Mouse (Mus musculus): ENCODE measurements around the gene Smarca1. TPM values are rescaled to one million over a fixed set of nuclear protein-coding genes. Genes with fewer than 3 reads are reported as not detected.
A peak's percentile ranks its signal among the peaks of the same experiment; 100 is the strongest.

Smarca1 gene
- not detected in 2 replicates for total RNA-seq (2015)
- total RNA-seq (2017), result not detected in 2 replicates

DNA sequence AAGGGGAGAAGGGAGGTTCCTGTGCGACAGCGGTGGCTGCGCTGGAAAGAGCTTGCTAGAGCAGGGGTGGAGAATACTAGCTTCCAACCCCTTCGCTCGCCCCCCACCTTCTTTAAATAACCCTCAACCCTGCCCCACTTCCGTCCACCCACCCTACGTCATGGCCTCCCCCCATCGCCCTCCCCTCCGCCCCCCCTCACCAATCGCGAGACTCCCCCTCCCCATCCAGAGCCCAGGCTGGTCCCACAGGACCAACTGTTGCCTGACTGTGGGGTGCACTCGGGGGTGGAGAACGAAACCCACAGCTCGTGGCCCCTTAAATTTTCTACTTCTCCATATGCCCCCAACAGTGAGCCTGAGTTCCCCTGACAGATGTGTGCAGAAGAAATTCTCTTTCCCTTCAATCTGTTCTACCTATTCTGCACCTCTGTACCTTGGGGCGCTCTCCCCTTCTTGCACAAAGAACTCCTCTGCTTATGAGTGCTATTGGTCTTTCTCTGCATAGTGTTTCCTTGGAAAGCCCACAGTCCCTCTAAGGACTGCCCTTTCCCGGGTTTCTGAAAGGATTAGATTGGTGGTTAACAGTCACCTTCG, at the start of gene Smarca1:
Gene Smarca1, minus strand, starts transcription at position 544 of the 594 bp plus-strand sequence.
- ATAC-seq (ENCODE audit: poor library complexity, severe bottlenecking), result no peak

DNA sequence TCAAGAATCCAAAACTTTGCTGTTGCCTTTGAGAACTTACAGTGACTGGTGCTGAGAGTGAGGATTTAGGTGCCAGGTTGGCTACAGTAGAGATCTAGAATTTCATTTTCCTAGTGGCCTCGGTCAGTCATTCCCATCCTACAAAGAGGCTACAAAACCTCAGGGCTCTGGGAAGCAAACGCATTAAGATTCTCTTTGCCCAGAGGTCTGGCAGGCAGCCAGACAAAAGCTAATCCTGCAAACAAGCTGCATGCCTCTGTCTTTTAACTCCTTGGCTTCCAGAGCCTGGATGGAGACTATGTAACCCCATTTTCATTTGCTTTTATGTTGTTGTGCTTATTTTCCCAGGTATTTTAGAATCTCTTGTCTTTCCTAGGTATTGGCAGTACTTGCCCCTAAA, 45.0 kb upstream of the Smarca1 start:
- no peak for ATAC-seq (ENCODE audit: poor library complexity, severe bottlenecking)

DNA sequence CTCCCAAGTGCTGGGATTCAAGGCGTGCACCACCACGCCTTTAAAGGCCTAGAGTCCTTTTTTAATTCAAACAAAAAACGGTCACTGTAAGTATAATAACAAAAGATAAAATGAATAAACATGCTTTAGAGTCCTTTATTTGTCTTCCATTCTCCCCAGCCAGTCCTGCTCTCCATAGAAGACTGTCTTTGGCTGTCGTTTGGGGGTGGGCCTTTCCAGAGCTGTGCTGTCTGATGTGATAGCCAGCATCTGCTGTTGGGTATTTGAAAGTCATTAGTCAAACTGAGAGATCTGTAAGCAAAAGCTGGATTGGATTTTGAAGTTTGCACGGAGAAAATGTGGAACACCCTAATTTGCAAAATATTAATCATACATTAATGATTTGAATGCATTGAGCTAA, 44.1 kb upstream of the Smarca1 start:
- no peak for ATAC-seq (ENCODE audit: poor library complexity, severe bottlenecking)

DNA sequence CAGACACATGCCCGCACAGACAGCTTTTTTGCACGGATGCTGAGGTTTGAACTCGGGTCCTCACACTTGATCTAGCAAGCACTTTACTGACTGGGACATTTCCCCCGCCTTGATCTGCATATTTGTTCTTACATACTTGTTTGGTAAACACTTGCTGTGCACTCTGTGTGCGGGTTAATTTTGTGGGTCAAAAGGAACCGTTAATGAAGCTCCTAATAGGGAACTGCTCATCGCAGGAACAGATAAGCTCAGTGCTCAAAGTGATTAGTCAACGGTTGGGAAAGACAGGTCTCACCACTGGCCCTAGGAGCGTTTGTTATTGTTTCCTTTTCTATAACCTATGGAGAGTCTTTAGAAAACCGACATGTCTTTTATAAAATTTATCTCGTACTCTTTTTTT, 41.6 kb upstream of the Smarca1 start:
- no peak for ATAC-seq (ENCODE audit: poor library complexity, severe bottlenecking)

DNA sequence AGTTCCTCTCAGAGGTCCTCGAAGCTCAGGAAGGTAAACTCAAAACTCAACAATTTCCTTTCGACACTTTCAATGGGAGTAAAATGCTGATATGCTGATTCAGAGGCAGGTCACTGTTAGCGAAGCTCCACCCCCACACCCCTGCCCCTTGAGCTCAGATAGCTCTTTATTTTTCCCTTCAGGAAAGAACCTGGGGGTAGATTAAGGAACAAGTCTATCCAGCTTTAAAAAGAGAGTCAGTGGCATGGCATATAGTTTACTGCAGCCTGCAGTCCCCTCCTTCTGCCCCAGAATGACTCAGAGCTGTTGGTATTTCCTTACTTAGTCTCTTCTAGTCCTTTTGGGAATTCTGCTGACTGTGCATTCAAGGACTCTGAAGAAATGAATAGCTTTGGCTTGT, 37.7 kb upstream of the Smarca1 start:
- ATAC-seq (ENCODE audit: poor library complexity, severe bottlenecking), result no peak

DNA sequence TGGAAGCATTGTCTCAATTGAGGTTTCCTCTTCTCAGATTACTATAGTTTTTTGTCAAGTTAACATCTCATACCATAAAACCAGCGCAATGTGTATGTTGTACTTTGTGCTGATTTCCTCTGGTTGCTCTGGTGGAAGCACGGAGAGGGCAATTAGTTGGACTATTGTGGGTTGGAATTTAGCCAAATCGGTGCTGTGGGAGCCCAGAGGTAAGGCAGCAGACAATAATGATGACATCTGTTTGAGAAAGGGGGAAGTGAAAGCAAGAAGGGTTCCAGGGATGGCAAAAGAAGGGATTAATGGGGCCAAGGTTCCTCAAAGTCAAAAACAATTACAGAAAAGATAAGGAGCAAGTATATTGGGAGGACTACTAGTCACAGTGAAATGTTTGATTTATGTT, 35.2 kb upstream of the Smarca1 start:
- ATAC-seq (ENCODE audit: poor library complexity, severe bottlenecking), result peak; percentile 35; the same call in 1 of the 2 replicates

DNA sequence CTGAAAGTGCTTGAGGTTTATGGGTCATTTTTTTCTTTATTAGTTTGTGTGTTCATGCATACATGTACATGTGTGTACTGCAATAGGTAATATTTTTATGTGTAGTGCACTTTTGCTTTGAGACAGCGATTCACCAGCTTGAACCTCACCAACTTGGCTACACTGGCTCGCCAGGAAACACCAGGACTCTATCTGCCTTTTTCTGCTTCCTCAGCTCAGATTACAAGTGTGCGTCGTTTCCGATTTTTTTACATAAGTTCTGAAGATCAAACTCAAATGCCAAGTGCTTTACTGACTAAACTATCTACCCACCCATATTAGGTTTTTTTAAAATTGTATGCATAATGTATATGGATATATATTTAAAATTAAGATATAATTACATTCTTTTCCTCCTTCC, 27.8 kb upstream of the Smarca1 start:
- no peak for ATAC-seq (ENCODE audit: poor library complexity, severe bottlenecking)

DNA sequence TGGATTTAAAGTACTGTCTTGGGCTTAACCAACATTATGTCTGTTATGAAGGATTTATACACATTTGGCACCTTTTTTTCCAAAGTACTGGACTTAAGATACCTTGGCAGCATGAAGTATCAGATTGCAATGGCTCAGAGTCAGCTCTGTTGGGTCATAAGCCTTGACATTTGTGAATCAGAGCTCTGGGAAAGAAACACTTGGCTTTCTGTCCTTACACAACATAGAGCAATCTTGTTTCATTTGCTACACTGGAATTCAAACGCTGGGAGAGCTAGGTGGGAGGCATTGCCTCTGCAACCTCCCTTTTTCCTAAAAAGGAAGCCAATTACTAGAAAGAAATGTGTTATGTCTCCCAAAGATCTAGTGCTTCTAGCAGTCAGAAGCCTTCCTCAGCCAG, 24.1 kb upstream of the Smarca1 start:
- ATAC-seq (ENCODE audit: poor library complexity, severe bottlenecking), result no peak

DNA sequence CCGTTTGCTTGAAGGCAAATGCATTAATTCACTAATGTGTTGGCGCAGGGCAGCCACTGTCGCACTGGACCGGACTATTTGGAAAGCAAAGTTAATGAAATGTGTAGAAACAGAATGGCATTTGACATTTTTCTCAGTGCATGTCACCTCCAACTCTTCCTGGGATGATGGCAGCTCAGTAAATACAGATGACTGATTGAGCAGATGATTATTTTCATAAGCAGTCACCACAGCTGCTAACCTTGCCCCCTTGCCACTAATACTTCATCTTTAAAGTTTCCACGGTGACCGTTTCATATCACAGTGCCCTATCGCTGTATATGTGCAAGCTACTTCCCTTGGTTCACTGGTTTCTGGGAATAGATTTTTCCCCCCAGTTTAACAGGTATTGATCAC, 20.8 kb upstream of the Smarca1 start:
- ATAC-seq (ENCODE audit: poor library complexity, severe bottlenecking), result no peak

DNA sequence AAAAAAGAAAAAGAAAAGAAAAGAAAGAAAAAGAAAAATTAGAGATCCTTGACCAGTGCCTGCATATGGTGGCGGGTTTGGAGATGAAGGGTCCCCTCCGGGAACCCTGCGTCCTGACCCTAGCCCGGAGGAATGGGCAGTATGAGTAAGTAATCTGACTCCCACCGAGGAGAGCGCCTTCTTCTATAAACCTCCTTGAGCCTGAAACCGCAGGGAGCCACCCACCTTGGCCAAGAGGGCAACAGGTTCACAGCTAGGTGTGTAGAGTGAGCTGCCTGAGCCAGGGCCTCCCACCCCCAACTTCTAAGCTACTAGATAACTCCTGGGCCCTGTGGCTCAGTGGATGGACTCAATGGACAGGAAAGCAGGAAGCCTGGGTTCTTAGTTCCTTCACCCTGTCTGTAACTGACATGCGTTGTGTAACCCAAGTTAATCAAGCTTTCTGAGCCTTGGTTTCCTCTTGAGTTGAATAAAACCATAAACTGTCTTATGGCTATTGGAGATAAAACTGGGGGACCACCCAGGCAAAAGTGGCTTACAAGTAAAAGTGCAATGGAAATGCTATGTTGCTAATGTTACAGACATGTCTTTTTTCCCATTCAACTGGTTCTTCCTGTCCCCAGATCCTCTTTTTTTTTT, 20.2 kb upstream of the Smarca1 start:
- ATAC-seq (ENCODE audit: poor library complexity, severe bottlenecking), result peak; percentile 53

DNA sequence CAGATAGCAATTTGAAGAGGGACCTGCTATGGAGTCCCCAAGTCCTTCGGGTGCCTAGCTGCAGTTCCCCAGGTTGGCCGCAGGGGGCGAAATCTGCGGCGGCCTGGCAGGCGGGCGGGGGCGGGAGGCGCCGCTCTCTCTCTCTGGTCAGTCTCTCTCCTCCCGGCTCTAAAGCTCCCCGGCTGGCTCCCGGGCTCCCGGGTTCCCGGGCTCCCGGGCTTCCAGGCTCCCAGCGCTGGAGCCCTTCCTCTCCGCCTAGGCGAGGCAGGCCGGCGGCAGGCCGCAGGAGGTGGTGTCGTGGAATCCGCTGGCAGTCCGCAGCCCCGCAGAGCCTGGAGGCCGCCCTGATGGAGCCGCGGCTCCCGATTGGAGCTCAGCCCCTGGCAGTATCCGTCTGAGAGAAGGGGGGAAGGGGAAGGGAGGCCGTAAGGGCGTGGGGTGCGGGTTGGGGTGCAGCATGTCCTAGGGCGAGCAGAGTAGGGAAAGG, 19.6 kb upstream of the Smarca1 start, which contains the start of gene Ocrl:
Gene Ocrl, plus strand, starts transcription at position 82 of the 487 bp plus-strand sequence.
- peak; percentile 92 for ATAC-seq (ENCODE audit: poor library complexity, severe bottlenecking)

DNA sequence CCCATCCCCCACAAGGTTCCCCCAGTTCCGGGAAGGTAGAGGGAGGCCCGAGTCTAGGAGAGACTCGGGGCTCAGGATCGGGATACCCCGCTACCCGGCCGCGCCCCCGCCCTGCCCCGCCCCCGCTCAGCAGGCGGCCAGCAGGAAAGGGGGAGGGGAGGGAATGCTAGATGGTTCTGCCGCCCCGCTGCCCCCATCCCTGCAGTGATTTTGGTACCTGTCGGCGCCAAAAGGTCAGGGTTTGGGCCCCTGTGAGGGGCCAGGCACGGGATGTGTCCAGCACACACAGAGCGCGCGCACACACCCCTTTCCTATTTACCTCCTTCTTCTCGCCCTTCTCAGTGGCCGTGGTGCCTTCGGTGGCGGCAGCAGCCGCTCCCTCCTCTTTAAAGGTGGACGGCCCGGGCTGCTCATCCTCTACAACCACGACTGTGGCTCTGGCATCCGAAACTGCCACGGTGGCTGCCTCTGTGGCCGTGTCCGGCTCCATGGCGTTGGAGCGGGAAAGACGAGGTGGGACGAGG, 805 bp downstream of the Smarca1 start:
- no peak for ATAC-seq (ENCODE audit: poor library complexity, severe bottlenecking)

DNA sequence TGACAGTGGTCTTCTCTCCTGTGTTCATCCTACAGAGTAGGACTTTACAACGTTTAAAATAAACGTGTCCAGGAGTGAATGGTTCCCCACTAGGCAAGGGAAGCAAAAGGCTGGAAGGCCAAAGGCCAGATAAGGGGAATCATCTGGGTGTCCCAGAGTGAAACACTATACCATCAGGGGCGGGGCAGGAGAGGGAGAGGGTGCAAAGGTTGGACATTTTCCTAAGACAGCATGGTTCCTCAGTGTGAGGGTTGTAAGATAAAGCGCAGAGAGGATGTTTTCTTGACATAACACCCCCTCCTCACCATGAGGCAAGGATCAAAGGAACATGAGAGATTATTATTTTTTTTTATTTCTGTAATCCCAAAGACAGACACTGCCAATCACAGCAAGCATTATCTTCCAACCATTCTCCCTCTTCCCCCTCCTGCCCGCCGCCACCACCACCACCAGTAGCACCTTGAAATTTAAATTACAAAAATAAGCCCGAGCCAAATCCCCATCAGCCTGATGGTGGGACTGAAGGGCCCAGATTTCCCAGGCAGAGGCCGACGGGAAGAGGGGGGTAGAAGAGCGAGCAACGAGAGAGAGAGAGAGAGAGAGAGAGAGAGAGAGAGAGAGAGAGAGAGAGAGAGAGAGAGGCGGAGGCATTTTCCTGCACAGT, 1.4 kb downstream of the Smarca1 start:
- ATAC-seq (ENCODE audit: poor library complexity, severe bottlenecking), result no peak

DNA sequence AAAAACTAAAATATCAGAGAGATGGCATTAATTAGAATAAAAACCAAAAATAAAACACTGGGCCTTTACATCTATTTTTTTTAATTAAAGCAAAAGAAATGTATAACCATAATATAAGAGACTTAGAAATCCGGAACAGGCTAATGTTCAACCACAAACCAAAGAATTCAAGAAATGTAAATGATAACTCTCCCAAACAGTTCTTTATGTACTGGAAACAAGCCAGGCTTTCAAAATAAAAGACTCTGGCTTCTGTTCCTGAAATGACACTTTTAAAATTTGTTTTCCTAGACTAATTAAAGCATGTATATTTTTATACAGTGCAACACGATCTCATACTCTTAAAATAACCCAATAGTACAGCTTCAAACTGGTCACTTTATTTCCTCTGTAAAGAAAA, 5.4 kb downstream of the Smarca1 start:
- ATAC-seq (ENCODE audit: poor library complexity, severe bottlenecking), result no peak

DNA sequence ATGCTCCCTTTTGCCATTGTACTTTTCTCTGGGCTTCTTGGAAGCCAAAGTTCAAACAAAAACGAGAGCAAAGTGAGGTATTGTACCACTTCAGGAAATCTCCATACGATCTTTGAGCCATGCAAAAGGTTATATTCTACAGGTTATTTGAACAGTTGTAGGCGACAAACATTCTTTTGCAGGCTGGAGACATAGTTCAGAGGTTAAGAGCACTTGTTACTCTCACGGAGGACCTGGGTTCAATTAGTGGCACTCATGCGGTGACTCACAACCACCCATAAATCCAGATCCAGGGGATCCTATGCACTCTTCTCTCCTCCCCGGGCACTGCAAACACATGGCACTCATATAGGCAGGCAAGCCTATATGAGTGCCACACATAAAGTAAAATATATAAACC, 10.0 kb downstream of the Smarca1 start:
- ATAC-seq (ENCODE audit: poor library complexity, severe bottlenecking), result no peak

DNA sequence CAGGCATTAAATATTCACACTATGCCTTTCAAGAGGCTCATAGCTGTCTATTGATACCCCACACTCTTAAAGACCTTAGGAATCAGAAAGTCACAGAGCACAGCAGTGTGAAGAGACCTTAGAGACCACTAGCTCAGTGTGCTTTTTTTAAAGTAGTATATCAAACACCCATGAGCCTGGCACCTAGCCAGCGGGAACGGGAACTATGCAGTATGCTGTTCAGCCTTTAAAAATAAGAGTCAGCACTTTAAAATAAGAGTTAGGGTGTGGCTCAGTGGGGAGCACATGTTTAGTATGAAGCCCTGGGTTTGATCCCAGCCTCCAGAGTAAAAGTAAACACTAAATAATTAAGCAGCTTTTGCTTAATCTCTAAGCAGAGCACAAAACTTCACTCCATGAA, 12.7 kb downstream of the Smarca1 start:
- ATAC-seq (ENCODE audit: poor library complexity, severe bottlenecking), result no peak

DNA sequence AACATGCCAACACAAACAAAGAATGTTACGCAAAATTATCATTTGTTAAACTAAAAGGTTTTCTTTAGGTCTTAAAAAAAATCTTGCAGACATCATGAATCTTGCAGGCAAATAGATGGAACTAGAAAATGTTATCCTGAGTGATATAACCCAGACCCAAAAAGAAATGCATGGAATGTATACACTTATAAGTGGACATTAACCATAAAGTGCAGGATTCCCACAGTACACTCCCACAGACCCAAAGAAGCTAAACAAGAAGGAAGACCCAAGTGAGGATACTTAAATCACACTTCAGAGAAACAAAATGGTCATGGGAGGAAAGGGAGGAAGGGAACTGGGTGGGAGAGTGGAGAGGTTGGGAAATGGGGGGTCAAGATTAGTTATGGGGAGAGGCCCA, 34.2 kb downstream of the Smarca1 start:
- no peak for ATAC-seq (ENCODE audit: poor library complexity, severe bottlenecking)

DNA sequence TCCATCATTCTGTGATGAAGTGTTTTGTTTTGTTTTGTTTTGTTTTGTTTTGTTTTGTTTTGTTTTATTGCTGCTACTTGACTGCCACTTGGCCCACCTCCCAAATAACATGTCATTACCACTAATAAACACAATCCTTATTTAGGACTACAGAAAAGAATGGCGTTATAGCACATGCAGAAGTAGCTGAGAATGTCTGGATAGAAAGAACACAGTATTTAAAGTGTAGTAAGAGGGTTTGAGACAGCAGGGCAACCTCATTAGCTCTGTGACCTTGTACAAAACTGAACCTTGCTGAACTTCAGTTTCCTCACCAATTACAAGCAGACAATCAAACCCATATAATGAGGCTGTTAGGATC, 57.0 kb downstream of the Smarca1 start:
- no peak for ATAC-seq (ENCODE audit: poor library complexity, severe bottlenecking)

DNA sequence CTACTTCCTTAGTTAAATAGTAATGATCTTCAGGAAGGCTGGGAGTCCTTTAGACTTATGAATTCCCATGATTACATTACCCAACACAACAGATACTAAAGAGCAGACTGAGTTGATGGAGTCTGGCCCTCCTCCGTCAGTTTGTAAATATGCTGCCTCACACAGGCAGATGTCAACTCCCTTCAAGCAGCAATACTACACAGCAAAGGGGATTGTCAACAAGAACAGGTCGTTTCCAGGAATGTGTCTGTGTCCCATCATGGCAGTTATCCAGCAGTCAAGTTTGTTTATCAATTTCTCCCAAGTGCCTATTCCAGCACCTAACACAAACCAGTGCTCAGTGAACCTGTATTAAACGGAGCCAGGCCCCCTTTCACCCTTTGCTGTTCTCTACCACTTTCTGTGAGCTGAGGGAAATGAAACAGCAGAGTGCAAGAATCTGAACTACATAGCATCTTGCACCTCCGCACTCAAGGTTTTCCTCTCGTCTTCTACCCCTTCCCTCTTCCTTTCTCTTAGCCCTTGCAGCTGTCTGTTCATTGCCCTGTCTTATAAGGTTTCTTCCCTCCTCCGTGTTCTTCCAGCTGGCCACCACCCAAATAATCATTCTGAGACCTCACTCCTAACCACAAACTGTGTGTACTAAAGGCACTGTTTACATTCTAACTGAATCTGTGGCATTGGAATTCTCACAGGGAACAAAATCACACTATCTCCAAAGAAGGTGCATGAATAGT, 57.5 kb downstream of the Smarca1 start:
- no peak for ATAC-seq (ENCODE audit: poor library complexity, severe bottlenecking)

DNA sequence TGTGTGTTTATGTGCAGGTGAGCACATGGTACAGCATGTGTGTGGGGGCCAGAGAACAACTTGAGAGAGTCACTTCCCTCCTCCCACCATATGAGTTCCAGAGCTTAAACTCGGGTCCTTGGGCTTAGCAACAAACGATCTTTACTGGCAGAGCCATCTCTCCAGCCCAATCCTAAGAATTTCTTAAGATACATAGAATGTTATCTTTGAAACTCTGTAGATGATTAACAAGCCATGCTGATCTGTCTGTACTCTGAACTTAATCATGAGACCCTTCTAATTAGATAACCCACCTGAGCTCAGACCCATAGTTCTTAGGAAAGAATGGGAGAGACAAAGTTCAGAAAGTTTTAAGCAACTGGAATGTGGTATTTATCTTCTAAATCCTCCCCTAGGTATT, 59.3 kb downstream of the Smarca1 start:
- ATAC-seq (ENCODE audit: poor library complexity, severe bottlenecking), result no peak

DNA sequence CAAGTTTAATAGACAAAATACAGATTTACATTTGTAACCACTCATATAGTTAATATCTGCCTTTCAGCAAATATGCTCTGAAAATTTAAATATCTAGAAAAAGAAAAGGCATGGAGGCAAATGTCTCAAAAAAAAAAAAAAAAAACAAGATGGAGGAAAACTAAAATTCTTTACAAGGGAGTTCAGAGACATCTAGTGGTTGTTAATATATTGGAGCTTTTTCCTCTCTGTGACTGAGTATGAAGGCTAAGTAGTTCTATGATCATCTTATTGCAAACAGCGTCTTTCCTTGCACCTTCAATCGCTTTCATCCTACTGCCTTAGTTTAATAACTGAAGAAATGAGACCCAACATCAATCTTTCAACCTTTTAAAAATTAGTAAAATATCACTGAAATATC, 72.2 kb downstream of the Smarca1 start:
- no peak for ATAC-seq (ENCODE audit: poor library complexity, severe bottlenecking)
